Mouse (Mus musculus) kidney, adult 2 months (tissue): Measurements from ENCODE around the gene Nfia.

Experiments used
- CTCF ChIP-seq: fragments of 200-500 bp; conservative IDR thresholded peaks from 2 replicates; pipeline ENCODE4 v1.5.1; 2011; ENCODE audit warnings: low read depth, mild to moderate bottlenecking, control low read depth, low read length, moderate library complexity, mixed read lengths; ENCODE audit not compliant: insufficient read depth, insufficient read length
- POLR2A ChIP-seq: fragments of 200-500 bp; IDR thresholded peaks from one replicate; pipeline ENCODE4 v1.6.1; 2011; ENCODE audit warnings: low read depth, low read length, control low read depth

GRCm38 (mm10) chr4:97973064-97973463, 200.5 kb downstream of the Nfia start:
- TF ChIP-seq POLR2A (no peak), CTCF (no peak)
